Mouse (Mus musculus) limb, embryonic 14.5 days (tissue): ENCODE measurements around the gene Igsf8. TPM values are rescaled to one million over a fixed set of nuclear protein-coding genes. Genes with fewer than 3 reads are reported as not detected.

ENCODE experiments used
- ATAC-seq: fragments of 200-750 bp; cut with Nextera tagmentation; 2 replicates; pipeline ENCODE4 v1.8.0; 2017; ENCODE audit warnings: low read depth, moderate number of reproducible peaks, moderate TSS enrichment; ENCODE audit not compliant: low FRiP score
- DNase-seq: peaks from one replicate; pipeline ENCODE4 v3.0.0-alpha.2; 2015; ENCODE audit warnings: low spot score
- H3K27ac ChIP-seq: fragments of 300-500 bp; sonication (generic); replicated peaks from 2 replicates; pipeline ENCODE4 v1.5.1; 2014; ENCODE audit warnings: low read depth, mild to moderate bottlenecking, low read length, moderate library complexity, mixed read lengths
- H3K27me3 ChIP-seq: fragments of 300-500 bp; sonication (generic); 2 replicates; pipeline ENCODE4 v1.6.1; 2014; ENCODE audit warnings: low read length, mixed read lengths; ENCODE audit not compliant: control insufficient read depth, insufficient read depth
- H3K36me3 ChIP-seq: fragments of 300-500 bp; sonication (generic); 2 replicates; pipeline ENCODE4 v1.6.1; 2014; ENCODE audit warnings: mild to moderate bottlenecking, low read length, moderate library complexity, mixed read lengths; ENCODE audit not compliant: control insufficient read depth, insufficient read depth
- H3K4me1 ChIP-seq: fragments of 300-500 bp; sonication (generic); 2 replicates; pipeline ENCODE4 v1.6.1; 2014; ENCODE audit warnings: antibody characterized with exemption, low read length, mixed read lengths; ENCODE audit not compliant: control insufficient read depth, insufficient read depth
- H3K4me2 ChIP-seq: fragments of 300-500 bp; sonication (generic); replicated peaks from 2 replicates; pipeline ENCODE4 v1.6.1; 2014; ENCODE audit warnings: low read depth, mild to moderate bottlenecking, low read length, moderate library complexity; ENCODE audit not compliant: severe bottlenecking
- H3K4me3 ChIP-seq: fragments of 300-500 bp; sonication (generic); replicated peaks from 2 replicates; pipeline ENCODE4 v1.5.1; 2014; ENCODE audit warnings: low read length
- H3K9ac ChIP-seq: fragments of 300-500 bp; sonication (generic); 2 replicates; pipeline ENCODE4 v1.6.1; 2014; ENCODE audit warnings: mild to moderate bottlenecking, low read depth, low read length, moderate library complexity; ENCODE audit not compliant: severe bottlenecking
- H3K9me3 ChIP-seq: fragments of 300-500 bp; sonication (generic); 2 replicates; pipeline ENCODE4 v1.6.1; 2016; ENCODE audit warnings: low read length; ENCODE audit not compliant: control insufficient read depth
- POLR2A ChIP-seq: fragments of 200-500 bp; IDR thresholded peaks from 2 replicates; pipeline ENCODE4 v1.8.0; 2012; ENCODE audit warnings: inconsistent platforms, mild to moderate bottlenecking, moderate library complexity, borderline replicate concordance; ENCODE audit not compliant: insufficient read depth, insufficient read length; ENCODE audit errors: extremely low read depth
- WGBS: fragments of 180-500 bp; shearing (Covaris S2); extraction: QIAGEN DNeasy Blood & Tissue Kit; methylation state at CpG from one replicate; pipeline ENCODE4 v1.1.7; 2014; 5-methylcytosine and 5-hydroxymethylcytosine counted together
- polyA plus RNA-seq, 2 experiments: library from polyadenylated mRNA; depleted of rRNA in 1 of 2; stranded (reverse) in 1 of 2; unstranded in 1 of 2; fragments of >200 nt; fragmentation: Nextera tagmentation in 1 of 2; extraction: Ambion mirVana in 1 of 2; gene quantifications; 2 replicates each; pipeline versions ENCODE4 v1.2.1 to v1.2.3; 2012 to 2014

Igsf8 gene
- polyA plus RNA-seq, 2 experiments: 50.1 to 71.4 TPM

- Histone ChIP-seq H3K4me2 (no peak overlapping the region), H3K4me3 (no peak overlapping the region), H3K27ac (no peak overlapping the region), H3K36me3 (no peaks in the 10 kb centered on the region), H3K9me3 (0 out of 2 replicates have a peak, but pooled peaks cover 3% of the 10 kb centered on the region), H3K9ac (no peak overlapping the region), H3K4me1 (peaks cover 3% of the 10 kb centered on the region; the same call in 1 of the 2 replicates), H3K27me3 (peaks cover 39% of the 10 kb centered on the region)
- no peak for DNase-seq
- WGBS: 69% methylated on average over 3 of the region's 3 CpGs
- TF ChIP-seq POLR2A: no peak
- ATAC-seq: no peak
Measured at GRCm38 (mm10) chr1:172328041-172328440, 66.6 kb downstream of the Igsf8 start.

GRCm38 (mm10) chr1:172328461-172328860 lies 67.0 kb downstream of the Igsf8 start:
- ATAC-seq (no peak), DNase-seq (no peak)
- Histone ChIP-seq H3K9me3 (0 out of 2 replicates have a peak, but pooled peaks cover 3% of the 10 kb centered on the region), H3K4me2 (no peak overlapping the region), H3K27ac (no peak overlapping the region), H3K36me3 (no peaks in the 10 kb centered on the region), H3K4me3 (no peak overlapping the region), H3K9ac (no peak overlapping the region), H3K4me1 (peaks cover 3% of the 10 kb centered on the region; the same call in 1 of the 2 replicates), H3K27me3 (peaks cover 39% of the 10 kb centered on the region)
- 74% methylated on average over 7 of the region's 7 CpGs for WGBS
- TF ChIP-seq POLR2A: no peak

- H3K4me1 ChIP-seq: peaks cover 3% of the 10 kb centered on the region; the same call in 1 of the 2 replicates
- H3K36me3 ChIP-seq: no peaks in the 10 kb centered on the region
- H3K27me3 ChIP-seq: peaks cover 39% of the 10 kb centered on the region
- WGBS: 41% methylated on average over 9 of the region's 9 CpGs
- no peak within 1 kb of the TSS for H3K4me2 ChIP-seq
- no peak for TF ChIP-seq POLR2A
- no peak within 1 kb of the TSS for H3K27ac ChIP-seq
- H3K4me3 ChIP-seq: no peak within 1 kb of the TSS
- H3K9me3 ChIP-seq: 0 out of 2 replicates have a peak, but pooled peaks cover 3% of the 10 kb centered on the region
- no peak for ATAC-seq
- no peak within 1 kb of the TSS for H3K9ac ChIP-seq
- no peak for DNase-seq
Measured at GRCm38 (mm10) chr1:172329131-172329530, 67.7 kb downstream of the Igsf8 start, which contains the start of gene Kcnj9. Kcnj9 (minus strand) TSS chr1:172329318.

- Histone ChIP-seq H3K27me3 (peaks cover 39% of the 10 kb centered on the region), H3K4me2 (no peak overlapping the region), H3K27ac (no peak overlapping the region), H3K36me3 (no peaks in the 10 kb centered on the region), H3K4me1 (peaks cover 3% of the 10 kb centered on the region; the same call in 1 of the 2 replicates), H3K9ac (no peak overlapping the region), H3K4me3 (no peak overlapping the region), H3K9me3 (0 out of 2 replicates have a peak, but pooled peaks cover 3% of the 10 kb centered on the region)
- DNase-seq: no peak
- WGBS: 77% methylated on average over 6 of the region's 6 CpGs
- no peak for TF ChIP-seq POLR2A
- ATAC-seq: no peak
Measured at GRCm38 (mm10) chr1:172329616-172330015, 68.2 kb downstream of the Igsf8 start.

- Histone ChIP-seq H3K9me3 (0 out of 2 replicates have a peak, but pooled peaks cover 3% of the 10 kb centered on the region), H3K27ac (no peak overlapping the region), H3K4me3 (no peak overlapping the region), H3K36me3 (no peaks in the 10 kb centered on the region), H3K9ac (no peak overlapping the region), H3K27me3 (peaks cover 27% of the 10 kb centered on the region), H3K4me1 (no peaks in the 10 kb centered on the region), H3K4me2 (no peak overlapping the region)
- ATAC-seq (no peak), DNase-seq (no peak)
- TF ChIP-seq POLR2A: no peak
- 75% methylated on average over 8 of the region's 8 CpGs for WGBS
Measured at GRCm38 (mm10) chr1:172331422-172331947, 70.0 kb downstream of the Igsf8 start.
